Comparison of ENCODE assay signal across 17 mouse cellular contexts in the genomic region with DNA sequence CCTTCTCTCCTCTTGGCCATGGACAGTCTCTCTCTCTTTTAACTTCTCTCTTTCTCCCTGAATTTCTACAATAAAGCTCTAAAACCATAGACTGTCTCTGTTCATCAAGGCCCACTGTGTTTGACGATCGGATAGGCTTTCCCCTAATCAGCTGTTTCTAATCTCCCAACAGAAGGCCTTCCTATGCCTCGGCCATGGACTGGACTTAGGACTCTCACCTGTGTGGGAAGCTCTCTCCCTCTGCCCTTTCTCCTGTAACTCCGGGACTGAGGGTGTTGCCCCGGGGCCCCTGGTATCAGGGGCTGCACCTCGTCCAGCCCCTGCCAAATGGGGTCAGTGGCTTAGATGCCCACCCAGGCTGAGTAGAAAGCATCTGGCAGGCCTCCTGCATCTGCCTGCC.
"Had no signal": no experiment of that assay in that cellular context is flagged by ENCODE, and none has a peak within 500 bp of the region (broad histone marks: within the 10 kb centered on the region; RNA-seq: fewer than 3 reads in every experiment).

No protein-coding gene starts in this region.

- H3K36me3 ChIP-seq: kidney, embryonic 15.5 days; limb, embryonic 10.5 days; limb, embryonic 13.5 days; liver, embryonic 12.5 days; liver, embryonic 15.5 days; lung, embryonic 15.5 days had no signal

- H3K4me3 ChIP-seq: kidney, embryonic 15.5 days; layer of hippocampus, adult 2 months; limb, embryonic 10.5 days; limb, embryonic 13.5 days; liver, embryonic 12.5 days; liver, embryonic 15.5 days; lung, embryonic 15.5 days; megakaryocyte, embryonic 14.5 days had no signal

- H3K4me2 ChIP-seq: kidney, embryonic 15.5 days; limb, embryonic 13.5 days; liver, embryonic 12.5 days; liver, embryonic 15.5 days; lung, embryonic 15.5 days; midbrain, embryonic 11.5 days had no signal

- H3K27me3 ChIP-seq: kidney, embryonic 15.5 days; limb, embryonic 13.5 days; liver, embryonic 12.5 days; liver, embryonic 15.5 days; lung, embryonic 15.5 days; megakaryocyte, embryonic 14.5 days had no signal

- H3K4me1 ChIP-seq: kidney, embryonic 15.5 days; limb, embryonic 10.5 days; limb, embryonic 13.5 days; liver, embryonic 12.5 days; liver, embryonic 15.5 days; lung, embryonic 15.5 days; megakaryocyte, embryonic 14.5 days had no signal

- ATAC-seq: liver, embryonic 12.5 days had no signal

- H3K27ac ChIP-seq: kidney, embryonic 15.5 days; layer of hippocampus, adult 2 months; limb, embryonic 10.5 days; limb, embryonic 13.5 days; liver, embryonic 12.5 days; liver, embryonic 15.5 days; lung, embryonic 15.5 days had no signal

- H3K9ac ChIP-seq: kidney, embryonic 15.5 days; limb, embryonic 13.5 days; liver, embryonic 12.5 days; liver, embryonic 15.5 days; lung, embryonic 15.5 days had no signal

- DNase-seq: kidney, postnatal 14 days; layer of hippocampus, adult 9-11 months; liver; lung, adult 18-20 months; lung, postnatal 10 days; lung, postnatal 36 days; thymus, adult 18-20 months; thymus, postnatal 36 days had no signal

- H3K9me3 ChIP-seq: kidney, embryonic 15.5 days; limb, embryonic 10.5 days; limb, embryonic 13.5 days; liver, embryonic 12.5 days; liver, embryonic 15.5 days; lung, embryonic 15.5 days had no signal
